Mouse (Mus musculus) v-Abl transformed pro-B cells (cell line): ENCODE results near the gene Isg20l2.

Source experiments
- in situ Hi-C, 2 experiments: fragments of 400-800 bp; cut with MboI; formaldehyde crosslinking; loops; one replicate each; pipeline ENCODE4 v1.15.1; 2025; ENCODE audit not compliant: unreplicated experiment in 2 of 2

Isg20l2 gene

DNA sequence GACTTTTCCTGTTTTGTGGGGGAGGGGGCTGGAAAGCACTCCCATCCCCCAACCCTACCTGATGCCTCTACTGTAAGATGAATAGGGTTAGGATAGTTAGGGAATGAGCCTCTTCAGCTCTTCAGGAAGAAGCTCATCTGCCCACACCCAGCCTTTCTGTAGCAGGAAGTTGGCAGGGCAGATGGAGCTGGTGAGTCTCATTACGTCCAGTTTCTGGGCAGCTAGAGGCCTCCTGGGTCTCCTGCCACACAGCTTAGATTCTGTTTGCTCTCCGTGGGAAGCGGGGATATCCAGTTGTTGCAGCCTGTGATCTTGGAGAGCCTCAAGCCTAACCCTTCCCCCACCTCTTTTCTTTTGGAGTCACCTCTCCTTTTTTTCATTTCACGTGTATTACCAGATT is 20.2 kb upstream of the Isg20l2 start:
- in situ Hi-C loops, result no loop called here

DNA sequence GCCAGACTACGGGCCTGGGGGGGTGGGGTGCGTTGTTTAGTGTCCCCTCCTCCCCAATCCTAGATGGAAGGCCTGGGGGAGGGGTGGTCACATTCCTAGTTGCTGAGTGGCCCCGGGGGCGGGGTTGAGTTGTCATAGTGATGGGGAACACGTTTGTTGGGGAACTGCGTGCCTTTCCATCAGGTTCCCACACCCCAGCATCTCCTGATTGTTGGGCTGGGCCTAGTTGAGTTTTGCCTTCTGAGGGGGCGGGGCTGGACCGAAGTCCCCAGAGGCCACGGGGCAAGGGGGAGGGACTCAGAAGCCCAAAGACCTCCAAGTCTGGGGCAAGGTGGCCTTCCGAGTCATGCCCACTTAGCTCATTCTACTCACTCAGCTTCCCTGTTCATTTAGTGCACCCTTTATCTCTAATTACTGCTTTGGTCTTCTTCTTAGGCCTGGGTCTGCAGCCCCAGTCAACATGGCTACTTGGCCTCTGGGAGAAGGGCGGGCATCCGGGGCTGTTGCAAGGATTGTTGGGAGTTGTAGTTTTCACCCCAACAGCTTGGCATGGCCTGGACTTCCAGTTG is 19.5 kb upstream of the Isg20l2 start:
- in situ Hi-C loops, result no loop called here

DNA sequence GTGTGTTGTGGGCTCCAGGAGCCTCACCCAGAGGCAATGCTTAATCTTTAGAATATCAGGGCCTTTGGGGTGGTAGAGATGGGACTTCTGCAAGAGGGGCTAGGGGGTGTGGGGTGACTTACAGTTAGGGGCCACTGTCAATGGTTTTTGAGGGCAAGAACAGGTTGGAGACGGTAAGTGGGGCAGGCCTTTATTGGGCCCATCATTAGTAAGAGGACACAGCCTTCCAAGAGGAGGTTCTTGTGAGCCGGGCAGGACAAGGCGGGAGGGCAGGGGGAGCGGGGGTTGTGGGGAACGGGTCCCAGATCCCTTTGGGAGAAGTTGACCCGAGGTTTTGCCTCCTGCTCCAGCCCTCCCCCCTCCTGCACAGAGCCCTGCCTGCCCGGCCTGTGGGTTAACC is 16.6 kb upstream of the Isg20l2 start:
- in situ Hi-C loops, result no loop called here

DNA sequence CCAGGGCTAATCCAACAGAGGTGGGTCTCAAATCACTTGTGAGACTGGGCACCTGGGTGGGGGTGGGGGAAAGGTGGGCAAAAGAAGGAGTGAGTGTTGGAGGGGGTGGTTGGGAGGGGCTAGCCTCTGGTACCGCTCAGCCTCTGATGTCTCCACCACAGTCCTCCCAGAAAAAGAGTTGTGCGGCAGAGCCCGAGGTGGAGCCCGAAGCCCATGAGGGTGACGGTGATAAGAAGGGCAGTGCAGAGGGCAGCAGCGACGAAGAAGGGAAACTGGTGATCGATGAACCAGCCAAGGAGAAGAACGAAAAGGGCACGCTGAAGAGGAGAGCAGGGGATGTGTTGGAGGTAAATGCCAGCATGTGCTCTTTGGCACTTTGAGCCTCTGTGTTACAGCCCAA is 16.2 kb upstream of the Isg20l2 start:
- in situ Hi-C loops, result no loop called here

DNA sequence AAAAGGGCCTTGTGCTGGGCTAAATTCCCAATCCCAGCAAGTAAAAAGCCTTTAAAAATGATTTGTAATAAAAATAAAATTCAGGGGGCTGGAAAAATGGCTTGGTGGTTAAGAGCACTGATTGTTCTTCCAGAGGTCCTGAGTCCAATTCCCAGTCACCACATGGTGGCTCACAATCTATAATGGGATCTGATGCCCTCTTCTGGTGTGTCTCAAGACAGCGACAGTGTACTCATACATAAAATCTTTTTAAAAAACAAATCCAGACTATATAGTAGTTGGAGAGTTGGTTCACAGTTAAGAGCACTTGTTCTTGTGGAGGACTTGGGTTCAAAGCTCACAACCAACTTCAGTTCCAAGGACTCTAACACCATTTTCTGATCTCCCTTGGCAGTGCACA is 13.1 kb upstream of the Isg20l2 start:
- in situ Hi-C loops, result no loop called here

DNA sequence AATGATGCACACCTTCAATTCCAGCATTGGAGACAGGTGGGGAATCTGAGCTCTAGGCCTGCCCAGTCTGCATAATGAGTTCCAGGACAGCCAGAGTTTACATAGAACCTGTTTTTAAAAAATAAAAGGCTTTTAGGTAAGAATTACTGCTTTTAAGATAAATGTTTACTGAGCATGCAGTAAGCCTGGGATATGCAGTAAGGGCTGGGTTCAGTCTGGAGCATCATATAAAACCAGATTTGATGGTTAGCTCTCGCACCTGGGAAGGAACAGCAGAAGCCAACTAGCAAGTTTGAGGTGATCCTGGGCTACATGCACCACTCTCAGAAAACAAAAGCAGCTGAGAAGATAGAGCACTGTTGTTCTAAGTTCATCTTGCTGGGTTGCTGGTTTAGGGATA is 11.6 kb upstream of the Isg20l2 start:
- in situ Hi-C loops, result no loop called here

DNA sequence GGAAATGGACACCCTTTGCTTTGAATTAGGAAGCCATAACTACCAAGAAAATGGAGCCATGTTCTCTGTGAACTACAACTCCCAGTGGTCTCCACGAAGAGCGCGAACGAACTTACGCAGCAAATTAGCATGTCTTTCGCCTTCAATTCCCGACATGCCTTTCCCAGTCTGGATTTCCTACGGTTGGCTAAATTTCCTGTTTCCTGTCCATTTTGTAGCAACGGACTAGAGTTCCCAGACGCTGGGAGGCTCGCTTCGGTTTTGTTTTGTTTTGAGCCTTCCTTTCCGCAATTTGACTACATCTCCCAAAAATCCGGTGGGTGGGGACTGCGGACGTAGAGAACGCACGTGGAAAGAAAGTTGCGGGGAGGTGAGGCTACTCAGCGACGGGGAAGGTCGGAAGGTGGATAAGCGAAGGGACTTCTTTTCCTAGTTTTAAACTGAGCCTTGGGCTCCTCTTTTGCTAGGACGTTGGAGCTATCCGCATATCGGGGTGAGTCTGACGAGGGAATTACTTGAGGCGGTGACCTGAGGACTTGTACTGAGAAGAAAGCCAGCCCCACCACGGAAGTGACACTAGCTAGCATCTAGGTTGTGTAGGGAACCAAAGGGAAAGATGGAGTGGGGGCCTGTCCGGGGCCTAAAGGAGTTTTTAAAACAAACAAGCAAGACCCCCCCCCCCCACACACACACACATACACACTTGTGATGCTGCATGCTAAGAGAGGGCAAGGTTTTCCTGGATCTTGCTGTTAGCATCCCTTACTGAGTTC is 10.6 kb upstream of the Isg20l2 start, which contains the start of gene Mrpl24:
Mrpl24 (plus strand) TSS at position 171 of the 773 bp plus-strand sequence.
- in situ Hi-C loops, result loop anchor here in 1 of 2 experiments (5.0 kb wide), 1 partner anchor 32 kb away; the partner anchor contains the start of gene Prcc

DNA sequence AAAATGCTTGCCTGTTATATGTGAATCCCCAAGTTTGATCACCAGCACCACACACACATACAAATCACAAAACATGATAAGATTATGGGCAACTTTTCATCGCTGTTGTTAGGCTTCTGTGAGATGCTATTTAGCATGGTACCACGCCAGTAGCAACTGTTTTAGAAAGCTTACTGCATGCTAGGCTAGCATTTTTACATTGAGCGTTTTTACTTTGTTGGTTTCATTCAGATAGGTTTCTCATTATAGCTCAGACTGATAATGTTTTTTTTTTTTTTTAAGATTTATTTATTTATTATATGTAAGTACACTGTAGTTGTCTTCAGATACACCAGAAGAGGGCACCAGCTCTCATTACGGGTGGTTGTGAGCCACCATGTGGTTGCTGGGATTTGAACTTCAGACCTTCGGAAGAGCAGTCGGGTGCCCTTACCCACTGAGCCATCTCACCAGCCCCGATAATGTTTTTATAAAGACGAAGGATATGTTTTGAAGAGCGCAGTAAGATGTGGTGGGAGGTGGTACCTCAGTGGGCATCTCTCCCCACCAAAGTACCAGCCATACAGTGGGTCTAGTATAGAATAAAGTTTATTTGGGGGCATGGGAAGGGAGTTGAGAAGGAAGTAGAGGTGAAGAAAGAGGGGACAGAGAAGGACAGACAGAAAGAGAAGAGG is 9.7 kb upstream of the Isg20l2 start:
- in situ Hi-C loops, result loop anchor here in 1 of 2 experiments (5.0 kb wide), 1 partner anchor 33 kb away; the partner anchor contains the start of gene Prcc

DNA sequence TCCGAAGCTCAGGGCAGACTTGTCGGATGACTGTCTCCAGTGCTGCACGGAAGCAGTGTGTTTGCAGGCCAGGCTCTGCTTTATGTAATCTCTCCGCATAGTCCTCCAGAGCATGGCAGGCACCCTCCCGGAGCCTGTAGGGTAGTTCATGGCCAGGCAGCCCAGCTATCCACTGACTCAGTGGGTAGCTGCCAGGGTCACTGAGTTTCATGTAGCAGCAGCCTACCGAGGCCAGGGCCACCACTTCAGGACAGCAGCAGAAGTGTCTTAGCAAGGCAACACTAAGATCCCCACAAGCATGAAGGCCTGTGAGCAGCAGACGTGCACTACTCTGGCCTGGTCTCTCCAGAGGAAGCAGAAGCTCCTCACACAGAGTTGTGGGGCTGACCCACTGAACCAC is 5.1 kb upstream of the Isg20l2 start:
- in situ Hi-C loops, result loop anchor here in 1 of 2 experiments (5.0 kb wide), 1 partner anchor 38 kb away; the partner anchor contains the start of gene Prcc

DNA sequence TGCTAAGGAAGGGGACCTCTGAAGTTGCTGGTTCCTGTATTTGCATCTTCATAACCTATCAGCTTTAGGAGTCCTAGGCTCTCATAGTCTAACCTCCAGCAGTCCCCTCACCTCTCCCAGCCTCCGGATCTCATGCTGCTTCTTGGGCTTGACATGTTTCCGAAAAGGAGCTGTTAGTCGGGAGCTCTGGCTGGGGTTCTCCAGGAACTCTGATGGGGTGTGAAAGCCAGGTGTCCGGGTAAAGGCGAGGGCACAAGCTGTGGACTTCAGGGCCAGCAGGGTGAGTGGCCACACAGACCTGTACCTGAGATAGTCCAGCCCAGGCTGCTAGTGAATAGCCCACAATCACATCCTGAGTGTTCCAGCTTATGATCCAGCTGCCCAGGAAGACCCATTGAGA is 2.7 kb upstream of the Isg20l2 start:
- in situ Hi-C loops, result no loop called here

DNA sequence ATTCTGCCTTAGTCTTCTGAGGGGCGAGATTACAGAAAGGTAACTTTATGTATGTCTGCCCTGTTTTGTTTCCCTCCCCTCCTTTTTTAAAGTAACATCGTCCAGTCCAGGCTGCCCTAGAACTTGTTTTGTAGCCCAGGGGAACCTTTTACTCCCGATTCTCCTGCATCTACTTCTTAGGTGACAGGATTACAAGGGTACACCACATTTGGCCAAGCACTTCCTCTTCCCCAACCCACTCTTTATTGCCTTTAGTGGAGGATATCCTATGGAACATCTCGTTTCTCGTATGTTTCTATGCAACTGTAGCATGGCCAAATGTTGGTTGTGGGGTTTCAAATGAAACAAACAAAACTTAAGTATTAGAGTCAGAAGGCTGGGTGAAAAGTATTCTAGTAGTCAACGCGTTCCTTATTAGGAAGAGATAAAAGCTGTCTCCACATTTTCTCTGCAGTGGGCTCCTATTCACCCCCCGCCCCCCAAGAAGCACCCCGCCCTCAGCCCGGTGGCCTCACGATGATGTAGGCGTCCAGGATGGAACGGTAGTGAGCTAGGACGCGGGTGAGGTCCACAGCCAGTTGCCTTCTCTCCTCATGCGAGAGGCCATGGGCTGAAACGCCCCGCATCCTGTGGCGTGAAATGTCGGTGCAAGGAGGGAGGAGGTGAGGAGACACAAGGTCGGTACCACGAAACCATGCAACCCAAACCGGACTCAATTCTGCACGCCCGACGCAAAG is 605 bp upstream of the Isg20l2 start:
- in situ Hi-C loops, result loop anchor here (5.0 to 10.0 kb wide), 3 partner anchors 38 to 55 kb away; partner anchors contain the start of gene Prcc (in 1 of the 2)

DNA sequence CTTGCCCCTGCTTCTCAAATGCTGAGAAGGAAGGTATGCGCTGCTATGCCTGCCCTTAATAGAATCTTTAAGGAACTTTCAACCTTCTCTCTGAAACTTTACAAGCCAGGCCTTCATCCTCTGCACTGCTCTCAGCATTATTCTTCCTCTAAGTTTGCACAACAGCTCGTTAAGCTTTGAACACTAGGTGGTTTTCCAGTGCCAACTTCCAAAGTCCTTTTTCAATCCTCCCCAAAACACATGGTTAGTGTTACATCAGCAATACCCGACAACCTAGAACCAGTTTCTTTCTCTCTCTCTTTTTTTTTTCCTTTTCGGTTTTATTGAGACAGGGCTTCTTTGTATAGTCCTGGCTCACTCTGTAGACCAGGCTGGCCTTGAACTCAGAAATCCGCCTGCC is 3.9 kb downstream of the Isg20l2 start:
- in situ Hi-C loops, result loop anchor here (5.0 to 10.0 kb wide), 3 partner anchors 33 to 51 kb away; partner anchors contain the start of gene Prcc (in 1 of the 2)

DNA sequence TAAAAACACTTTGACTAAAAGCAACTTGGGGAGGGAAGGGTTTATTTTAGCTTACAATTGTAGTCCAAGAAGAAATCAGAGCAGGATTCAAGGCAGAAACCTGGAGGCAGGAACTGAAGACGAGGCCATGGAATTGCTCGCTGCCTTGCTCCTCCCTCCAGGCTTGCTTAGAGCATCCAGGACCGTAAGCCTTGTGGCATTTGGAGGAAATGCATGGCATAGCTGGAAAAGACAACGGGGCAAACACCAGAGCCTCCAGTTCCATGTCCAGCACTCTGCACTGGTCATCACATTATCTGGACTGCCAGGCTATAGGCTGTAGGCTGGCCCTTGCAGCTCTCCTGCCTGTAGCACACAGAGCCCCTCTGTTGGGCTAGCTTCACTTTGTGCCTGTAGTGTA is 4.4 kb downstream of the Isg20l2 start:
- in situ Hi-C loops, result loop anchor here (5.0 to 10.0 kb wide), 3 partner anchors 33 to 50 kb away; partner anchors contain the start of gene Prcc (in 1 of the 2)

DNA sequence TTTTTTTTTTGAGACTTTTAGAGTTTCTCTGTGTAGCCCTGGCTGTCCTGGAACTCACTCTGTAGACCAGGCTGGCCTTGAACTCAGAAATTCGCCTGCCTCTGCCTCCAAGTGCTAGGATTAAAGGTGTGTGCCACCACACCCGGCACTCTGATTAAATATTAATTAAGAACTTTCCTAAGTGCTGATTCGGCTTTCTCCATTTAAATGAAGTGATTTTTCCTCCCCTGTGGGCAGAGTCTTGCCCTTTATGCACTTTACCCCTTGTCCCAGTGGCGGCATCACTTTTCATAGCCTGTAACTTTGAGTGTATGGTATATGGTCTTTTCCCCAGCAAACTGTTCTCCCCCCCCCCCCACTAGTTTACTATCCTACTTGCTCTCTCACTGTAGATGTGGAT is 5.1 kb downstream of the Isg20l2 start:
- in situ Hi-C loops, result loop anchor here in 1 of 2 experiments (10.0 kb wide), 1 partner anchor 50 kb away; no protein-coding TSS in a partner anchor

DNA sequence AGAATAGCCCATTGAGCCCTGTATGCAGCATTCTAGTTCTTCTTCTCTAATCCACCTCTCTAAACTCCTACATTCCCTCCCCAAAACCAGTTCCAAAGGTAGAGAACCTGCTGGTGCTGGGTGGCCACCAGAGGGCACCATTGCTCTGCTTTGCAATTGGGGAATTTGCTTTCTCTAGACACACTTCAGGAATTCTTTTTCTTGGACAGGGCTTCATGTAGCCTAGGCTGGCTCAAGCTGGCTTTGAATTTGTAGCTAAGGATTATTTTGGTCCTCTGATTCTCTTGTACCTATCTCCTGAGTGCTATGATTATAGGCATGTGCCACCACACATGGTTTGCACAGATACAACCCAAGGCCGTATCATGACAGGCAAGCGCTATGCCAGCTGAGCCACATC is 5.7 kb downstream of the Isg20l2 start:
- in situ Hi-C loops, result loop anchor here in 1 of 2 experiments (10.0 kb wide), 1 partner anchor 49 kb away; no protein-coding TSS in a partner anchor

DNA sequence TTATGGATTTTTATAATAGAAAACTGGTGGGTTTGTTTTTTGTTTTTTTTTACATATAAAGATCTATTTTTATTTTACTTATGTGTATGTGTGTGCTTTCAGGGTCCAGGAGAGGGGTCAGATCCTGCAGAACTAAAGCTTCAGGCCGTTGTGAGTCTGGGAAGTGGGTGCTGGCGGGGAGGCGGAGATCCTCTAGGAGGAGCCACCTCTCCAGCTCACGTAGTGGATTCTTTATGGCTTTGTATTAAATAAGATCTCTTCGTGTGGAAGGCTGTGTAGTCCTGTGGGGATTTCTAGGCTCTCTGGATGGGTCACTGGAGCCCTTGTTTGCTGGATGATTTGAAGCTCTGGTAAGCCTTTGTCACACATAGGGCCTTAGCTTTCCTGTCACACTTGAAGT is 10.5 kb downstream of the Isg20l2 start:
- in situ Hi-C loops, result no loop called here

DNA sequence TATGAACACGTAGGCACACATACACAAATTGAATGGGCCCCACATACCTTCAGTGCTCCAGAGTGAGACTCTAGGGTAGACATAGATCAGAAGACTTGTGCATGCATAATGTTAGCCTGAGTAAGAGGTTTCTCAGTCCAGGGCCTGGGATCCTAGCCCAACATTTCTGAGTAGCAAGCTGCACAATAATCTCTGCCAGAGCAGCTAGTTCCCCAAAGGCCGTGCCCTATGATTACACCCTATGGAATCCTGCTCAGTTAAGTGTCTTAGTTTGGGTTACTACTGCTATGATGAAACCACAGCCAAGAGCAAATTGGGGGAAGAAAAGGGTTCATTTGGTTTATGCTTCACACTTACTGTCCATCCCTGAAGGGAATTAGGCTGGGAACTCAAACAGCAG is 12.4 kb downstream of the Isg20l2 start:
- in situ Hi-C loops, result no loop called here

DNA sequence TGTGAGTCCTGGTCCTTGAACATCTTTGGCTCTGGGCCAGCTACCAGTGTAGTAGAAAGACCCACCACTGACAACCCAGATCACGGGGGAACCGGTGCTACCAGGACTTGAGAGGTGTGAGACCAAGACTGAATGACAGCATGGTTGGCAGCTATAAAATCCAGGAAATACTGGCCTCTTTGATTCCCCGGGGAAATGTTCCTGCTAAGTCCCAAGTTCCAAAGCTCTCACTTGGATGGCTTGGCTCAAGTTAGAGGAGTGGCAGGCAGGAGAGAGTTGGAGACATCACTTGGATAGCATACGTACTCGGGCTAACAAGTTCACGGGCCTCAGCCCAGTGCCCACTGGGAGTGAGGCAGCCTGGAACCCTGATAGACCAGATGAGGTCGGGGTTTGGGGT is 13.5 kb downstream of the Isg20l2 start:
- in situ Hi-C loops, result no loop called here

DNA sequence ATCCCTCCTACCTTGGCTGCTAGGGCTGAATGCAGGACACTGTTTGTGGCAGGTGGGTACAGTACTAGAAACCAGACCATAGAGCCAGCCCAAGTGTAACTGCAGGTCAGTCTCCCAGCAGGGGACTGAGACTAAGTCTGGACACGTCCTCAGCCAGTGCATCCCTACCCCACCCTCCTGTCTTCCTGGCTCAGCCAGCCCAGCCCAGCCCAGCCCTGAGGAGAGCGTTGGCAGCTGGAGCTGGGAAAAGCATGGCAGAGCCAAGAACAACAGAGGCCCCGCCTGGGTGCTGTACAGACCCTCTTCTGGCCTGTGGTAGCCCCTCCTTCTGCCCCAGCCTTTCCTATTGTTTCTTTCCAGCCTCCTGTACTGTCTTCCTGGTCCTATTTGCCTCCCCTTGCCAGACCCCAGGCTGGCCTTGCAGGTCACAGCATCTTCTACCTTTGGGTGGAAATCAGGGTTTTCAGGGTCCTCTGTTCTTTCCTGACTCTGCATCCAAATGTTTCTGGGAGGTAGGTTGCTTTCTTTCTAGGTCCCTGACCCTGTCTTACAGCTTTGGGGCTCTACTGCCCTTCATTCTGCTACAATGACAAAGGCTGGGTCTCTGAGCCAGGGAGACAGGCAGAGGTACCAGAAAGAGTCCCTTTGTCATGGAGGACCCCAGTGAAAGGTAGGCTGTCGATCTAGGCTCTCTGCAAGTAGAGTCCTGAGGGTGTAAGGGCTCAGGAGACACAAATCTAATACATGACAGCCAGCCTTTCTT is 14.9 kb downstream of the Isg20l2 start:
- in situ Hi-C loops, result no loop called here
